Comparison of ENCODE assay signal across 16 mouse cellular contexts in the genomic region with DNA sequence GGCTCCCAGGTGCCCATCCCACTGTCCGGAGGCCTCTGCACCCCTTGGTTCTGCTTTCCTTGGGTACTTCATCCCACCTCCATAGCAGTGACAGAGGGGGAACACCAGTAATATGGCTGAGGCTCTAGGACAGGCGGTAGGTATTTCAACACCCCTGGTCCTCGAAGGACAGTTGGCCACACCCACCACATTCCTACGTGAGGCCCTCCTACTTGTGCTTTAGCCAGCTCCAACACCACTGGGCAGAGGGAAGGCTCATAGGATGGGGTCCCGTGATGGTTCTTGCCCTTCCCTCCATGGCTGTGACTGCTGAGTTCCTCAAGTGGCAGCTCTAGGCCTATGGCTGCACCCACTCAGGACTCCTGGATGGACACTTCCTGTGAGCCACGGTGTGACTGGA. TPM values are rescaled to one million over a fixed set of nuclear protein-coding genes. Genes with fewer than 3 reads are reported as not detected.
DNase-seq lines count a peak whose midpoint lies in the region; ATAC-seq and TF ChIP-seq lines count a peak whose summit lies in the region.
"Had no signal": no experiment of that assay in that cellular context is flagged by ENCODE, and none has a peak within 500 bp of the region (broad histone marks: within the 10 kb centered on the region; RNA-seq: fewer than 3 reads in every experiment).

No protein-coding gene starts in this region.

- H3K36me3 ChIP-seq in heart, embryonic 10.5 days = 0 out of 2 replicates have a peak, but pooled peaks cover 4% of the 10 kb centered on the region
- no peaks in the 10 kb centered on the region for H3K36me3 ChIP-seq in heart, adult 2 months (ENCODE audit: control insufficient read depth, insufficient read depth, low read length)
- 0 out of 2 replicates have a peak, but pooled peaks cover 14% of the 10 kb centered on the region for H3K36me3 ChIP-seq in kidney, embryonic 16.5 days (ENCODE audit: insufficient read depth, low read length)
- H3K36me3 ChIP-seq: G1E; midbrain, embryonic 12.5 days had no signal

- TF ChIP-seq CTCF in heart, adult 2 months (IDR thresholded peaks at IDR 0.05) = no peak

- no peak overlapping the region for H3K4me3 ChIP-seq in heart, embryonic 10.5 days
- no peak overlapping the region for H3K4me3 ChIP-seq in heart, adult 2 months
- no peak overlapping the region for H3K4me3 ChIP-seq in kidney, embryonic 16.5 days (ENCODE audit: low read length)
- H3K4me3 ChIP-seq: hindbrain, embryonic 13.5 days; midbrain, embryonic 12.5 days had no signal

- H3K27ac ChIP-seq in heart, embryonic 10.5 days = peak overlapping the region; percentile 78
- H3K27ac ChIP-seq in heart, adult 2 months = no peak overlapping the region
- no peak overlapping the region for H3K27ac ChIP-seq in kidney, embryonic 16.5 days (ENCODE audit: low read length)
- H3K27ac ChIP-seq: hindbrain, embryonic 13.5 days; midbrain, embryonic 12.5 days had no signal

- H3K4me1 ChIP-seq in heart, embryonic 10.5 days = peaks cover 66% of the 10 kb centered on the region
- peaks cover 7% of the 10 kb centered on the region for H3K4me1 ChIP-seq in heart, adult 2 months (ENCODE audit: control insufficient read depth, insufficient read depth, low read length)
- H3K4me1 ChIP-seq in kidney, embryonic 16.5 days (ENCODE audit: insufficient read depth, low read length) = peaks cover 9% of the 10 kb centered on the region

- peak; percentile 47 for ATAC-seq in kidney, embryonic 16.5 days (ENCODE audit: low FRiP score, low TSS enrichment)
- peak; percentile 62 for ATAC-seq in granulocyte monocyte progenitor cell, adult 5-6 weeks (replicated peaks; ENCODE audit: poor library complexity, severe bottlenecking)

- TF ChIP-seq POLR2A in heart, adult 2 months (IDR thresholded peaks at IDR 0.05; ENCODE audit: insufficient read depth, low read depth, low read length) = no peak

- H3K4me2 ChIP-seq in kidney, embryonic 16.5 days (replicated peaks; ENCODE audit: low read depth, low read length) = no peak overlapping the region
- H3K4me2 ChIP-seq: hindbrain, embryonic 13.5 days; midbrain, embryonic 12.5 days had no signal

- 29% methylated on average over 6 of the region's 6 CpGs for WGBS in heart, embryonic 10.5 days
- 47% methylated on average over 6 of the region's 6 CpGs for WGBS in heart, adult 2 months
- WGBS in kidney, embryonic 16.5 days = 33% methylated on average over 6 of the region's 6 CpGs

- no peaks in the 10 kb centered on the region for H3K27me3 ChIP-seq in heart, embryonic 10.5 days (ENCODE audit: insufficient read depth, poor library complexity, severe bottlenecking)
- no peaks in the 10 kb centered on the region for H3K27me3 ChIP-seq in heart, adult 2 months (ENCODE audit: control insufficient read depth, insufficient read depth, low read length)
- no peaks in the 10 kb centered on the region for H3K27me3 ChIP-seq in kidney, embryonic 16.5 days (ENCODE audit: insufficient read depth, low read length)
- H3K27me3 ChIP-seq: hindbrain, embryonic 13.5 days; midbrain, embryonic 12.5 days had no signal

- intact Hi-C loops in heart, adult 2 months (cut with DNase I) = no loop called here

- no peak overlapping the region for H3K9ac ChIP-seq in heart, adult 2 months (ENCODE audit: low read depth, low read length)
- H3K9ac ChIP-seq in kidney, embryonic 16.5 days (replicated peaks; ENCODE audit: low read length) = 0 out of 2 replicates have a peak overlapping the region, but pooled peaks have one; percentile 11
- H3K9ac ChIP-seq: hindbrain, embryonic 13.5 days; midbrain, embryonic 12.5 days had no signal

- no peaks in the 10 kb centered on the region for H3K79me2 ChIP-seq in heart, adult 2 months (replicated peaks; ENCODE audit: control insufficient read depth, insufficient read depth, low read length)

- TF ChIP-seq EP300 in heart, adult 2 months (IDR thresholded peaks at IDR 0.05; ENCODE audit: insufficient read depth, low read depth, low read length) = no peak

- no peak for DNase-seq in heart, embryonic 10.5 days (ENCODE audit: low spot score)
- no peak for DNase-seq in heart, adult 2 months
- DNase-seq in kidney, postnatal 10 days = no peak
- peak; percentile 40 for DNase-seq in mesoderm, embryonic 11.5 days (ENCODE audit: low read depth, low spot score)
- no peak for DNase-seq in cerebellum, adult 18-20 months
- no peak for DNase-seq in cerebellum, postnatal 36 days
- DNase-seq: B cell, adult 2 months had no signal

- H3K9me3 ChIP-seq in heart, embryonic 10.5 days = no peaks in the 10 kb centered on the region
- H3K9me3 ChIP-seq in kidney, embryonic 16.5 days (ENCODE audit: low read length) = no peaks in the 10 kb centered on the region
- H3K9me3 ChIP-seq: G1E; hindbrain, embryonic 13.5 days; midbrain, embryonic 12.5 days had no signal

RNA-seq across cellular contexts. Expression of a gene that starts 6.7 kb away (rescaled TPM):
- polyA plus RNA-seq in heart, embryonic 10.5 days (2016; fragmentation: Nextera tagmentation; extraction: Ambion mirVana) = 0.28 TPM in 1 of 2 replicates, not detected in the other
- under 1 TPM in 1 of 2 experiments, not detected in 1; 0.23 TPM for total RNA-seq in heart, adult 2 months (2021)
- 0.44 and 1.3 TPM in 2 replicates for polyA plus RNA-seq in heart, adult 2 months (2012; rRNA removed)
- polyA plus RNA-seq in kidney, embryonic 16.5 days (2015; fragmentation: Nextera tagmentation; extraction: Ambion mirVana) = 0.16 and 0.37 TPM in 2 replicates
- total RNA-seq in granulocyte monocyte progenitor cell, adult 5-6 weeks (2014; fragmentation: Nextera tagmentation) = not detected in 2 replicates
- not detected in 2 replicates for total RNA-seq in granulocyte monocyte progenitor cell, adult 5-6 weeks (2017)
- total RNA-seq: common myeloid progenitor, adult 5-6 weeks; liver, adult 2 months had no signal
- polyA plus RNA-seq: G1E; midbrain, embryonic 12.5 days; neural tube, embryonic 11.5 days had no signal

RNA-seq across cellular contexts. Expression of a gene that starts 19.9 kb away (rescaled TPM):
- not detected in 2 replicates for polyA plus RNA-seq in heart, embryonic 10.5 days (2016; fragmentation: Nextera tagmentation; extraction: Ambion mirVana)
- total RNA-seq in heart, adult 2 months (2021) = not detected
- not detected in 2 replicates for polyA plus RNA-seq in heart, adult 2 months (2012; rRNA removed)
- not detected in 2 replicates for polyA plus RNA-seq in kidney, embryonic 16.5 days (2015; fragmentation: Nextera tagmentation; extraction: Ambion mirVana)
- total RNA-seq in granulocyte monocyte progenitor cell, adult 5-6 weeks (2014; fragmentation: Nextera tagmentation) = not detected in 2 replicates
- not detected in 2 replicates for total RNA-seq in granulocyte monocyte progenitor cell, adult 5-6 weeks (2017)
- total RNA-seq: common myeloid progenitor, adult 5-6 weeks; G1E; left cerebral cortex, adult 18-20 months; liver, adult 2 months had no signal
- polyA plus RNA-seq: G1E; hindbrain, embryonic 13.5 days; liver, adult 2 months; midbrain, embryonic 12.5 days; neural tube, embryonic 11.5 days had no signal
